Mouse (Mus musculus) C2C12 (cell line): ENCODE measurements around the gene Ccl7.

Experiments used
- CTCF ChIP-seq: IDR thresholded peaks from one replicate; pipeline ENCODE4 v1.5.1; 2011; ENCODE audit not compliant: control insufficient read depth, insufficient read depth, insufficient read length
- MYOD1 ChIP-seq: IDR thresholded peaks from one replicate; pipeline ENCODE4 v1.6.1; 2011; ENCODE audit warnings: low read depth; ENCODE audit not compliant: control insufficient read depth, insufficient read length

- TF ChIP-seq CTCF = no peak
- TF ChIP-seq MYOD1 = no peak
Observed at GRCm38 (mm10) chr11:82034446-82034845, 11.1 kb upstream of the Ccl7 start.
